Mouse (Mus musculus): Measurements from ENCODE around the gene Srr. TPM values are rescaled to one million over a fixed set of nuclear protein-coding genes. Genes with fewer than 3 reads are reported as not detected.
A peak's percentile ranks its signal among the peaks of the same experiment; 100 is the strongest.

The Srr gene
- polyA plus RNA-seq, 1 experiment from 2014 or later: 38.6 TPM

- peaks cover 27% of the 10 kb centered on the region; the same call in 1 of the 2 replicates for H3K36me3 ChIP-seq (replicated peaks)
- no peak overlapping the region for H3K4me2 ChIP-seq
- H3K4me1 ChIP-seq: peaks cover 13% of the 10 kb centered on the region
- no peak overlapping the region for H3K27ac ChIP-seq
- 94% methylated on average over 7 of the region's 7 CpGs for WGBS
- no peak for ATAC-seq (replicated peaks)
- H3K9me3 ChIP-seq: no peaks in the 10 kb centered on the region
- no peak overlapping the region for H3K9ac ChIP-seq
- no peak overlapping the region for H3K4me3 ChIP-seq
- no peaks in the 10 kb centered on the region for H3K27me3 ChIP-seq (replicated peaks)
These were observed 4.6 kb upstream of the Srr start for GRCm38 (mm10) chr11:74930391-74930790.

GRCm38 (mm10) chr11:74929111-74929510, 3.4 kb upstream of the Srr start:
- Histone ChIP-seq H3K4me3 (no peak overlapping the region), H3K27ac (no peak overlapping the region), H3K36me3 (replicated peaks) (peaks cover 17% of the 10 kb centered on the region; the same call in 1 of the 2 replicates), H3K4me2 (no peak overlapping the region), H3K4me1 (peaks cover 22% of the 10 kb centered on the region), H3K9me3 (no peaks in the 10 kb centered on the region), H3K9ac (no peak overlapping the region), H3K27me3 (replicated peaks) (no peaks in the 10 kb centered on the region)
- WGBS: 94% methylated on average over 4 of the region's 4 CpGs
- ATAC-seq (replicated peaks): no peak

- Histone ChIP-seq H3K36me3 (replicated peaks) (0 out of 2 replicates have a peak, but pooled peaks cover 3% of the 10 kb centered on the region), H3K4me1 (peaks cover 25% of the 10 kb centered on the region), H3K4me2 (no peak overlapping the region; the same call in 1 of the 2 replicates), H3K27me3 (replicated peaks) (no peaks in the 10 kb centered on the region), H3K4me3 (no peak overlapping the region), H3K27ac (no peak overlapping the region), H3K9ac (no peak overlapping the region), H3K9me3 (no peaks in the 10 kb centered on the region)
- 94% methylated on average over 2 of the region's 2 CpGs for WGBS
- ATAC-seq (replicated peaks): no peak
These were observed 1.5 kb upstream of the Srr start for GRCm38 (mm10) chr11:74927236-74927725.

- H3K4me2 ChIP-seq: peak overlapping the region; percentile 58
- H3K9me3 ChIP-seq: no peaks in the 10 kb centered on the region
- peak overlapping the region; percentile 84 for H3K9ac ChIP-seq
- peak overlapping the region; percentile 76 for H3K4me3 ChIP-seq
- peak overlapping the region; percentile 97 for H3K27ac ChIP-seq
- no peaks in the 10 kb centered on the region for H3K36me3 ChIP-seq (replicated peaks)
- WGBS: 6% methylated on average over 11 of the region's 11 CpGs
- no peaks in the 10 kb centered on the region for H3K27me3 ChIP-seq (replicated peaks)
- peaks cover 25% of the 10 kb centered on the region for H3K4me1 ChIP-seq
- peak; percentile 24; the same call in 1 of the 2 replicates for ATAC-seq (replicated peaks)
These were observed 749 bp upstream of the Srr start for GRCm38 (mm10) chr11:74926388-74927005.

- H3K27me3 ChIP-seq (replicated peaks): no peaks in the 10 kb centered on the region
- no peak overlapping the region for H3K4me2 ChIP-seq
- no peak for ATAC-seq (replicated peaks)
- peaks cover 3% of the 10 kb centered on the region; the same call in 1 of the 2 replicates for H3K36me3 ChIP-seq (replicated peaks)
- H3K9me3 ChIP-seq: no peaks in the 10 kb centered on the region
- H3K4me3 ChIP-seq: no peak overlapping the region
- no peak overlapping the region for H3K27ac ChIP-seq
- WGBS: 61% methylated on average over 4 of the region's 4 CpGs
- H3K9ac ChIP-seq: no peak overlapping the region
- H3K4me1 ChIP-seq: peaks cover 25% of the 10 kb centered on the region
These were observed 1.6 kb downstream of the Srr start for GRCm38 (mm10) chr11:74924149-74924548.

GRCm38 (mm10) chr11:74919249-74919648, 6.5 kb downstream of the Srr start:
- Histone ChIP-seq H3K9me3 (no peaks in the 10 kb centered on the region), H3K9ac (no peak overlapping the region), H3K4me1 (peaks cover 5% of the 10 kb centered on the region), H3K4me3 (no peak overlapping the region), H3K27ac (no peak overlapping the region), H3K4me2 (no peak overlapping the region), H3K27me3 (replicated peaks) (no peaks in the 10 kb centered on the region), H3K36me3 (replicated peaks) (peaks cover 13% of the 10 kb centered on the region; the same call in 1 of the 2 replicates)
- WGBS: 90% methylated on average over 6 of the region's 6 CpGs
- ATAC-seq (replicated peaks): no peak

- Histone ChIP-seq H3K4me2 (no peak overlapping the region), H3K4me1 (no peaks in the 10 kb centered on the region), H3K36me3 (replicated peaks) (peaks cover 21% of the 10 kb centered on the region), H3K4me3 (no peak overlapping the region), H3K9me3 (no peaks in the 10 kb centered on the region), H3K9ac (no peak overlapping the region), H3K27ac (no peak overlapping the region), H3K27me3 (replicated peaks) (no peaks in the 10 kb centered on the region)
- 85% methylated on average over 3 of the region's 3 CpGs for WGBS
- no peak for ATAC-seq (replicated peaks)
These were observed 13.3 kb downstream of the Srr start for GRCm38 (mm10) chr11:74912492-74912891.

GRCm38 (mm10) chr11:74909978-74910377, 15.8 kb downstream of the Srr start:
- no peak for ATAC-seq (replicated peaks)
- H3K4me2 ChIP-seq: no peak overlapping the region
- 93% methylated on average over 4 of the region's 4 CpGs for WGBS
- no peak overlapping the region for H3K9ac ChIP-seq
- no peak overlapping the region for H3K27ac ChIP-seq
- H3K4me1 ChIP-seq: no peaks in the 10 kb centered on the region
- H3K9me3 ChIP-seq: no peaks in the 10 kb centered on the region
- peaks cover 45% of the 10 kb centered on the region for H3K36me3 ChIP-seq (replicated peaks)
- H3K27me3 ChIP-seq (replicated peaks): no peaks in the 10 kb centered on the region
- H3K4me3 ChIP-seq: no peak overlapping the region

GRCm38 (mm10) chr11:74908618-74909399, 16.9 kb downstream of the Srr start:
- H3K36me3 ChIP-seq (replicated peaks): peaks cover 56% of the 10 kb centered on the region
- no peaks in the 10 kb centered on the region for H3K4me1 ChIP-seq
- H3K27me3 ChIP-seq (replicated peaks): no peaks in the 10 kb centered on the region
- H3K4me3 ChIP-seq: no peak overlapping the region
- no peak overlapping the region for H3K27ac ChIP-seq
- no peak overlapping the region for H3K9ac ChIP-seq
- no peak overlapping the region for H3K4me2 ChIP-seq
- 89% methylated on average over 12 of the region's 12 CpGs for WGBS
- ATAC-seq (replicated peaks): no peak
- no peaks in the 10 kb centered on the region for H3K9me3 ChIP-seq

- H3K9me3 ChIP-seq: no peaks in the 10 kb centered on the region
- no peak overlapping the region for H3K27ac ChIP-seq
- peaks cover 65% of the 10 kb centered on the region for H3K36me3 ChIP-seq (replicated peaks)
- H3K9ac ChIP-seq: no peak overlapping the region
- no peaks in the 10 kb centered on the region for H3K27me3 ChIP-seq (replicated peaks)
- no peaks in the 10 kb centered on the region for H3K4me1 ChIP-seq
- no peak overlapping the region for H3K4me2 ChIP-seq
- no peak for ATAC-seq (replicated peaks)
- 93% methylated on average over 6 of the region's 6 CpGs for WGBS
- H3K4me3 ChIP-seq: no peak overlapping the region
These were observed 17.9 kb downstream of the Srr start for GRCm38 (mm10) chr11:74907850-74908249.

GRCm38 (mm10) chr11:74902416-74902815, 23.3 kb downstream of the Srr start:
- 94% methylated on average over 5 of the region's 5 CpGs for WGBS
- Histone ChIP-seq H3K9ac (no peak overlapping the region), H3K36me3 (replicated peaks) (peaks cover 56% of the 10 kb centered on the region), H3K9me3 (no peaks in the 10 kb centered on the region), H3K27me3 (replicated peaks) (no peaks in the 10 kb centered on the region), H3K4me1 (peaks cover 15% of the 10 kb centered on the region), H3K27ac (no peak overlapping the region), H3K4me3 (no peak overlapping the region), H3K4me2 (no peak overlapping the region)
- ATAC-seq (replicated peaks): no peak

- no peak for ATAC-seq (replicated peaks)
- Histone ChIP-seq H3K4me3 (no peak overlapping the region), H3K27ac (no peak overlapping the region), H3K36me3 (replicated peaks) (peaks cover 48% of the 10 kb centered on the region), H3K4me1 (peaks cover 15% of the 10 kb centered on the region), H3K9me3 (no peaks in the 10 kb centered on the region), H3K27me3 (replicated peaks) (no peaks in the 10 kb centered on the region), H3K4me2 (no peak overlapping the region), H3K9ac (no peak overlapping the region)
- WGBS: 91% methylated on average over 6 of the region's 6 CpGs
These were observed 24.2 kb downstream of the Srr start for GRCm38 (mm10) chr11:74901555-74901954.

Data from midbrain, embryonic 15.5 days (tissue).